Mouse (Mus musculus): ENCODE results near the gene Nhlrc4.

Nhlrc4 gene

GRCm38 (mm10) chr17:25944366-25945163 lies at the start of gene Nhlrc4, which contains the start of gene Pigq:
Gene Nhlrc4, minus strand, starts transcription at chr17:25944961.
Gene Pigq, minus strand, starts transcription at chr17:25944936.
- DNase-seq, result no peak

- DNase-seq, result no peak
These were observed 48.7 kb upstream of the Nhlrc4 start for GRCm38 (mm10) chr17:25993489-25993888.

- DNase-seq, result no peak
These were observed 47.5 kb upstream of the Nhlrc4 start for GRCm38 (mm10) chr17:25992274-25992673.

- DNase-seq, result no peak
These were observed 45.6 kb upstream of the Nhlrc4 start for GRCm38 (mm10) chr17:25990331-25990730.

GRCm38 (mm10) chr17:25985306-25986294 lies 40.8 kb upstream of the Nhlrc4 start, which contains the start of gene Capn15:
Gene Capn15, minus strand, starts transcription at chr17:25985796.
- peak; percentile 93 for DNase-seq

GRCm38 (mm10) chr17:25984556-25985305 lies 40.0 kb upstream of the Nhlrc4 start:
- DNase-seq, result no peak

- no peak for DNase-seq
These were observed 39.3 kb upstream of the Nhlrc4 start for GRCm38 (mm10) chr17:25984066-25984465.

- DNase-seq, result no peak
These were observed 38.2 kb upstream of the Nhlrc4 start for GRCm38 (mm10) chr17:25982913-25983312.

GRCm38 (mm10) chr17:25980854-25981253 lies 36.1 kb upstream of the Nhlrc4 start:
- no peak for DNase-seq

GRCm38 (mm10) chr17:25979829-25980738 lies 35.3 kb upstream of the Nhlrc4 start:
- no peak for DNase-seq

GRCm38 (mm10) chr17:25970954-25971707 lies 26.4 kb upstream of the Nhlrc4 start:
- DNase-seq, result no peak

- DNase-seq, result no peak
These were observed 25.7 kb upstream of the Nhlrc4 start for GRCm38 (mm10) chr17:25970448-25970847.

GRCm38 (mm10) chr17:25968176-25968575 lies 23.4 kb upstream of the Nhlrc4 start:
- DNase-seq, result no peak

GRCm38 (mm10) chr17:25967652-25968051 lies 22.9 kb upstream of the Nhlrc4 start:
- DNase-seq, result no peak

- DNase-seq, result no peak
These were observed 19.5 kb upstream of the Nhlrc4 start for GRCm38 (mm10) chr17:25964271-25964670.

GRCm38 (mm10) chr17:25962413-25962905 lies 17.7 kb upstream of the Nhlrc4 start:
- DNase-seq, result no peak

GRCm38 (mm10) chr17:25961566-25961965 lies 16.8 kb upstream of the Nhlrc4 start:
- no peak for DNase-seq

- no peak for DNase-seq
These were observed 15.1 kb upstream of the Nhlrc4 start for GRCm38 (mm10) chr17:25959630-25960467.

- DNase-seq, result no peak
These were observed 14.2 kb upstream of the Nhlrc4 start for GRCm38 (mm10) chr17:25958771-25959494.
